Mouse (Mus musculus): ENCODE results near the gene Hook2. TPM values are rescaled to one million over a fixed set of nuclear protein-coding genes. Genes with fewer than 3 reads are reported as not detected.

Hook2 gene
- polyA plus RNA-seq, 1 experiment from 2014 or later, result 9.1 TPM

- no peaks in the 10 kb centered on the region for H3K9me3 ChIP-seq (replicated peaks; ENCODE audit: control insufficient read depth, low read length)
- H3K9ac ChIP-seq (ENCODE audit: low read length), result no peak overlapping the region
- no peak overlapping the region for H3K27ac ChIP-seq (ENCODE audit: low read length)
- 0 out of 2 replicates have a peak, but pooled peaks cover under 1% of the 10 kb centered on the region for H3K36me3 ChIP-seq (ENCODE audit: control insufficient read depth, insufficient read depth)
- no peak; the same call in 1 of the 2 replicates for ATAC-seq (replicated peaks; ENCODE audit: extremely low read depth, insufficient read depth, low FRiP score)
- H3K4me3 ChIP-seq (ENCODE audit: low read length), result peak overlapping the region; percentile 15; the same call in 1 of the 2 replicates
- 6% methylated on average over 18 of the region's 18 CpGs for WGBS
- peak overlapping the region; percentile 39 for H3K4me2 ChIP-seq (ENCODE audit: low read depth, low read length)
- no peaks in the 10 kb centered on the region for H3K4me1 ChIP-seq (ENCODE audit: control insufficient read depth, insufficient read depth, low read length)
- peaks cover 29% of the 10 kb centered on the region for H3K27me3 ChIP-seq (ENCODE audit: control insufficient read depth, insufficient read depth, low read length)
Measured at GRCm38 (mm10) chr8:84952612-84953255, 37.7 kb upstream of the Hook2 start.

DNA sequence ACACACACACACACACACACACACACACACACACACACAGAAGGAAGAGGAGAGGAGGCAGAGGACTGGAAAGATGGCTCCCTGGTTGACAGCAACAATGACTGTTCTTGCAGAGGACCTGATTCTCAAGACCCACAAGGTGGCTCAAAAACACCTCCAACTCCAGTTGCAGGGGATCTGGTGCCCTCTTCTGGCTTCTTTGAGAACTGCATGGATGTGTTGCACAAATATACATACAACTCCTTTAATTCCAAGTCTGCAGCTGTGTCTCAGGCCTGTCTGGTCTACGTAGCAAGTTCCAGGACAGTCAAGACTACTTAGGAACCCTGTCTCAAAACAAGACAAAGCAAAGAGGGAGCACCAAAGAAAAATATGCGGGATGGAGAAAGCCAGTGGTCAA is 33.6 kb upstream of the Hook2 start:
- H3K4me2 ChIP-seq (ENCODE audit: low read depth, low read length), result no peak overlapping the region
- WGBS, result 48% methylated on average over 2 of the region's 2 CpGs
- no peak overlapping the region for H3K9ac ChIP-seq (ENCODE audit: low read length)
- no peak overlapping the region for H3K27ac ChIP-seq (ENCODE audit: low read length)
- peaks cover 7% of the 10 kb centered on the region; the same call in 1 of the 2 replicates for H3K27me3 ChIP-seq (ENCODE audit: control insufficient read depth, insufficient read depth, low read length)
- no peak for ATAC-seq (replicated peaks; ENCODE audit: extremely low read depth, insufficient read depth, low FRiP score)
- no peak overlapping the region for H3K4me3 ChIP-seq (ENCODE audit: low read length)
- 0 out of 2 replicates have a peak, but pooled peaks cover 5% of the 10 kb centered on the region for H3K36me3 ChIP-seq (ENCODE audit: control insufficient read depth, insufficient read depth)
- no peaks in the 10 kb centered on the region for H3K9me3 ChIP-seq (replicated peaks; ENCODE audit: control insufficient read depth, low read length)
- H3K4me1 ChIP-seq (ENCODE audit: control insufficient read depth, insufficient read depth, low read length), result no peaks in the 10 kb centered on the region

GRCm38 (mm10) chr8:84959811-84960210 is 30.6 kb upstream of the Hook2 start:
- Histone ChIP-seq H3K4me3 (ENCODE audit: low read length) (no peak overlapping the region), H3K9ac (ENCODE audit: low read length) (no peak overlapping the region), H3K4me2 (ENCODE audit: low read depth, low read length) (no peak overlapping the region), H3K27me3 (ENCODE audit: control insufficient read depth, insufficient read depth, low read length) (no peaks in the 10 kb centered on the region), H3K9me3 (replicated peaks; ENCODE audit: control insufficient read depth, low read length) (no peaks in the 10 kb centered on the region), H3K27ac (ENCODE audit: low read length) (peak overlapping the region; percentile 45), H3K36me3 (ENCODE audit: control insufficient read depth, insufficient read depth) (0 out of 2 replicates have a peak, but pooled peaks cover 7% of the 10 kb centered on the region), H3K4me1 (ENCODE audit: control insufficient read depth, insufficient read depth, low read length) (peaks cover 1% of the 10 kb centered on the region; the same call in 1 of the 2 replicates)
- 67% methylated on average over 7 of the region's 7 CpGs for WGBS
- ATAC-seq (replicated peaks; ENCODE audit: extremely low read depth, insufficient read depth, low FRiP score), result no peak

GRCm38 (mm10) chr8:84963952-84964351 is 26.5 kb upstream of the Hook2 start:
- Histone ChIP-seq H3K27me3 (ENCODE audit: control insufficient read depth, insufficient read depth, low read length) (no peaks in the 10 kb centered on the region), H3K9me3 (replicated peaks; ENCODE audit: control insufficient read depth, low read length) (no peaks in the 10 kb centered on the region), H3K9ac (ENCODE audit: low read length) (no peak overlapping the region), H3K4me2 (ENCODE audit: low read depth, low read length) (no peak overlapping the region), H3K4me1 (ENCODE audit: control insufficient read depth, insufficient read depth, low read length) (peaks cover 22% of the 10 kb centered on the region), H3K27ac (ENCODE audit: low read length) (no peak overlapping the region), H3K4me3 (ENCODE audit: low read length) (no peak overlapping the region), H3K36me3 (ENCODE audit: control insufficient read depth, insufficient read depth) (0 out of 2 replicates have a peak, but pooled peaks cover 3% of the 10 kb centered on the region)
- WGBS, result 85% methylated on average over 4 of the region's 4 CpGs
- ATAC-seq (replicated peaks; ENCODE audit: extremely low read depth, insufficient read depth, low FRiP score), result no peak

DNA sequence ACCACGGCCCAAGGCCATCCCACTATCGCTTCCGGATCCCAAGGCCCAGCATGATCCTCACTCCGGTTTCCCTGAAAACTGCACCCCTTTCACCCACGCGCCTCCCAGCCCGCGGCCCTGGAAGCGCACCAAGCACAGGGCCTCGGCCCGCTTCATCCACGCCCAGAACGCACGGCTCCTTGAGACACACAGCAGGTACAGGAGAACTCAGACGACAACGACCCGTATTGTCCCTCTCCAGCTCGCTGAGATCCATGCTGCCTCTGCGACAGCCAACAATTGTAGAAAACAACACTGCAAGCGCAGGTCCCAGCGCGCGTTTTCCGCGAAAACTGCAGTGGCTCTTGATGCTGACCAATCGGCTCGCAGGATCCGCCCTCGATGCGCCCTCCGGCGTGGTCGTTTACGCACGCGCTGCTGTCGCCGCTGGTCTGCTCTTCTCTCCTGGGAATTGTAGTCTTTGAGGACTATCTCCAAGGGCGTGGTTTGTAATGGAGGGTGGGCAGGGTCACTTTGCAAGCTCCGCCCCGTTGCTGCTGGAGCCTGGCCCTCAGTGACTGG is 24.6 kb upstream of the Hook2 start:
- Histone ChIP-seq H3K9me3 (replicated peaks; ENCODE audit: control insufficient read depth, low read length) (no peaks in the 10 kb centered on the region), H3K36me3 (ENCODE audit: control insufficient read depth, insufficient read depth) (0 out of 2 replicates have a peak, but pooled peaks cover 3% of the 10 kb centered on the region), H3K27ac (ENCODE audit: low read length) (peak overlapping the region; percentile 72), H3K4me3 (ENCODE audit: low read length) (peak overlapping the region; percentile 77), H3K4me2 (ENCODE audit: low read depth, low read length) (peak overlapping the region; percentile 96), H3K9ac (ENCODE audit: low read length) (peak overlapping the region; percentile 80), H3K4me1 (ENCODE audit: control insufficient read depth, insufficient read depth, low read length) (peaks cover 29% of the 10 kb centered on the region), H3K27me3 (ENCODE audit: control insufficient read depth, insufficient read depth, low read length) (no peaks in the 10 kb centered on the region)
- ATAC-seq (replicated peaks; ENCODE audit: extremely low read depth, insufficient read depth, low FRiP score), result peak; percentile 88
- WGBS, result 0% methylated on average over 41 of the region's 41 CpGs

DNA sequence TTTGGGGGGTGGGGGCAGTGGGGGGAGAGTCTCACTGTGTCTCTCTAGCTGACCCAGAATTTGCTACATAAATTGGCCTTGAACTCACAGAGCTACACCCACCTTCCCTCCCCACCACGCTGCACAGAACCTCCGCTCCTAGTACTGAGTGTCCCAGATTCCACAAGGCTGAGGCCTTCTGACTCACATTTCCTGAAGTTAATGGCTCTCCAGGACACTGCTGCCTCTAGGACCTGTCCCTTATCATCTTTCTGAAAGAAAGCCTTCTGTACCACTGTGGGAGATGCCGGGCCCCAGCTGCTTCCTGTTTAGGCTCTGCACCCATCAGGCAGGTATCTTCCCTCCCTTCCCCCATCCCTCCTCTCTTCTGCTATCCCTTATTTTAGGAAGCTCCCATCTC is 23.8 kb upstream of the Hook2 start:
- H3K36me3 ChIP-seq (ENCODE audit: control insufficient read depth, insufficient read depth), result peaks cover 8% of the 10 kb centered on the region
- H3K9ac ChIP-seq (ENCODE audit: low read length), result no peak overlapping the region
- 30% methylated on average over 3 of the region's 3 CpGs for WGBS
- H3K27me3 ChIP-seq (ENCODE audit: control insufficient read depth, insufficient read depth, low read length), result no peaks in the 10 kb centered on the region
- no peak overlapping the region for H3K4me3 ChIP-seq (ENCODE audit: low read length)
- no peaks in the 10 kb centered on the region for H3K9me3 ChIP-seq (replicated peaks; ENCODE audit: control insufficient read depth, low read length)
- H3K4me2 ChIP-seq (ENCODE audit: low read depth, low read length), result no peak overlapping the region
- H3K27ac ChIP-seq (ENCODE audit: low read length), result peak overlapping the region; percentile 30; the same call in 1 of the 2 replicates
- ATAC-seq (replicated peaks; ENCODE audit: extremely low read depth, insufficient read depth, low FRiP score), result no peak
- peaks cover 33% of the 10 kb centered on the region for H3K4me1 ChIP-seq (ENCODE audit: control insufficient read depth, insufficient read depth, low read length)

DNA sequence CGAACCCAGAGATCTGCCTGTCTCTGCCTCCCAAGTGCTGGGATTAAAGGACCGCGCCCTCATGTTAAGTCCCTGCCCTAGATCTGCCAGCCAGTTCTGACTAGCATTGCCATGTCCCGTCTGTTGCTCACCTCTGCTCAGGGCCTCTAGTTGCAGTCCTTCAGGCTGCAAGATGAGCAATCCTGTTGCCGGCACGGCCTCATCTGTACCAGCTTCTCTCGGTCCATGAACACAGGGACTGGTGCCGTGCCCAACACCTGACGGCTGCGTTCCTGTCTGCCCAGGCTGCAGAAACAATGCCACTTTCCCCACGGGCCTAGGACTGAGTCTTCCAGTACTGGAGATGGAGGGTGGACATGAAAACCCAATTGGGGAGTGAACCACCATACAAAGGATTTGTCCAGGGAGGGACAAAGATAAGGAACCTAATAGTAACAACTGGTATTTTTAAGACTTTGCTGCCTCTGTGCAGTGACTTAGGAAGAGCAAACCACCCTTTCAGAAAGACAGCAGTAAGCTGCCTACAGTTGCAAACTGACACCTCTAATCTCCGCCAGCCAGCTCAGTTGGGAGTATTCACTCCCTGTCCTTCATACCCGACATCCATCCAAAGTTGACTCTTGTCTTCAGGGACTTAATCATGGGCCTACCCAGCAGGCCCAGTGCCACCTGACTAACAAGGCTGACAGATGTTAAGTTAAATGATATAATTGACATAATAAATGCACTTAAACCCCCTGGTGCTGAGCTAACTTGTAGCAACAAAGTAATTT is 22.7 kb upstream of the Hook2 start:
- Histone ChIP-seq H3K36me3 (ENCODE audit: control insufficient read depth, insufficient read depth) (peaks cover 12% of the 10 kb centered on the region), H3K27me3 (ENCODE audit: control insufficient read depth, insufficient read depth, low read length) (no peaks in the 10 kb centered on the region), H3K4me1 (ENCODE audit: control insufficient read depth, insufficient read depth, low read length) (peaks cover 33% of the 10 kb centered on the region), H3K9ac (ENCODE audit: low read length) (no peak overlapping the region), H3K9me3 (replicated peaks; ENCODE audit: control insufficient read depth, low read length) (no peaks in the 10 kb centered on the region), H3K4me3 (ENCODE audit: low read length) (no peak overlapping the region), H3K27ac (ENCODE audit: low read length) (no peak overlapping the region), H3K4me2 (ENCODE audit: low read depth, low read length) (no peak overlapping the region)
- no peak for ATAC-seq (replicated peaks; ENCODE audit: extremely low read depth, insufficient read depth, low FRiP score)
- 84% methylated on average over 13 of the region's 13 CpGs for WGBS

DNA sequence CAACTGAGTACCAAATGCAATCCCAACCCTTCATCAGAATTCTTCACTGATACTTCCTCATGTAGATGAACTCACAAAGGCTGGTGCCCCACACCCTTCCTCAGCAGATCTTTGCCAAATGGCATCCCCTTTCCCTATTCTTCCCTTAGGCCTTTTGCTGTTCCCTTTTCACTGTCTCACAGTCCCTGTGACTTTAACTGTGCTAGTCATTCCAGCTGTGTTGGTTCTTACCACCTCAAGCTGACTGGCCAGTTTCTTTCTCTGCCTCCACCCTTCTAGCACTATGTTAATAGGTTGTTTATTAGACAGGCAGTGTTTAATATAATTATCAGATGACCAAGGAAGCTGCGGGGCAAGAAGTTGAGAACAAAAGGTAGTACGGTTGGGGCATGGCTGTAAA is 21.8 kb upstream of the Hook2 start:
- Histone ChIP-seq H3K27me3 (ENCODE audit: control insufficient read depth, insufficient read depth, low read length) (no peaks in the 10 kb centered on the region), H3K9ac (ENCODE audit: low read length) (peak overlapping the region; percentile 88), H3K4me3 (ENCODE audit: low read length) (peak overlapping the region; percentile 74), H3K4me1 (ENCODE audit: control insufficient read depth, insufficient read depth, low read length) (peaks cover 33% of the 10 kb centered on the region), H3K9me3 (replicated peaks; ENCODE audit: control insufficient read depth, low read length) (no peaks in the 10 kb centered on the region), H3K36me3 (ENCODE audit: control insufficient read depth, insufficient read depth) (peaks cover 9% of the 10 kb centered on the region), H3K27ac (ENCODE audit: low read length) (peak overlapping the region; percentile 84), H3K4me2 (ENCODE audit: low read depth, low read length) (peak overlapping the region; percentile 86)
- ATAC-seq (replicated peaks; ENCODE audit: extremely low read depth, insufficient read depth, low FRiP score), result no peak
- 19% methylated on average over 2 of the region's 2 CpGs for WGBS
